Mouse (Mus musculus): ENCODE data around the gene Gm20388. TPM values are rescaled to one million over a fixed set of nuclear protein-coding genes. Genes with fewer than 3 reads are reported as not detected.

Gene Gm20388
- total RNA-seq, 1 experiment: 27.0 TPM

DNA sequence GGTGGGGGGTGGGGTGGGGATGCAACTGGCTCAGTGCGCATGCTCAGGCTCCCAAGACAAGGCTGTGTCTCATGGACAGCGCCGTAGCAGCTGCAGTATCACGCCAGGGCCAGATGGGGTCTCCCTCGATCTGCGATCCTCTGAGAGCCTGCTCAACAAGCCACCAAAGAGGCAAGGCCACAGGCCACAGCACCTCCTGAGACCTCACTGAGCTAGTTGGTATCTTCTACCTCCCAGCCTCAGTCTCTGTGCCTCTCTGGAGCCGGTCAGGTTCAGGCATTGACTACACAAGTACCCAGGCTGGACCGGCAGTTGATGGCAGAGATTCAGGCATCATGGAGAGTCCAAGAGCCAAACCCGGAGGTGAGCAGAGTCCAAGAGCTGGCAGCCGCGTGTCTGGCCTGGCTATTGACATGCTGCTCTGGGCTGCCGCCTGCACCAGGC is 1807.4 kb downstream of the Gm20388 start:
- Histone ChIP-seq H3K4me1 (ENCODE audit: control insufficient read depth in 2 of 2, insufficient read depth in 2 of 2, low read length in 2 of 2, poor library complexity in 1 of 2) (peaks cover 0 to 14% of the 10 kb centered on the region in 2 experiments; a peak in 1 of 4 replicates), H3K9me3 (ENCODE audit: control insufficient read depth, insufficient read depth, low read depth, low read length) (no peaks in the 10 kb centered on the region), H3K36me3 (ENCODE audit: control insufficient read depth, insufficient read depth, low read length, poor library complexity, severe bottlenecking) (no peaks in the 10 kb centered on the region), H3K4me3 (ENCODE audit: insufficient read depth in 1 of 2, low read depth in 1 of 2, low read length in 2 of 2, poor library complexity in 1 of 2, severe bottlenecking in 1 of 2) (peak overlapping the region; percentile 32 to 40; a peak in 3 of 4 replicates), H3K9ac (ENCODE audit: insufficient read depth, low read depth, low read length, poor library complexity, severe bottlenecking) (peak overlapping the region; percentile 61; the same call in 1 of the 2 replicates), H3K27ac (ENCODE audit: insufficient read depth, low read depth, low read length, poor library complexity, severe bottlenecking) (no peak overlapping the region)
- in situ Hi-C loops (cut with MboI; ENCODE audit: low sequenced_read_pairs in 2 of 2, unreplicated experiment in 2 of 2): no loop called here
- TF ChIP-seq MAFK (IDR thresholded peaks at IDR 0.05; ENCODE audit: insufficient read depth, low read depth, low read length) (no peak), ZC3H11A (IDR thresholded peaks at IDR 0.05; ENCODE audit: borderline replicate concordance, low read depth, low read length) (0 out of 2 replicates have a peak, but pooled peaks have one; percentile 3)
- DNase-seq (ENCODE audit: low read depth, low spot score): peak; percentile 91

DNA sequence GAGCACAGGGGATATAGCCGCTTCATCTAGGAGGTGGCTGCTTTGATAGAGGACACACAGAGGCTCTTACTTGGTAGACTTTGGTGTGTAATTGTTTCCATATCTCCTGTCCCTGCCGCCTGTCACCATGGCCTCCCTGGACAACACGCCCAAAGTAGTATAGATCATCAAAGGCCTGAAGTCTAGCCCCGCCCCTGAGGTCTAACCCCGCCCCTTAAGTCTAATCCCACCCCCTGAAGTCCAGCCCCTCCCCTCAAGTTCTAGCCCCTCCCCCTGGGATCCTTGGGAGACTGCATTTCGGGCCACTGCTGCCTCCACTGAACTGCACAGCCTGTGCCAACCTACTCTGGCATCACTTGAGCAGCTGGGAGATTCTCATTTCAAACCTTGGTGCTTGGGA is 1808.3 kb downstream of the Gm20388 start:
- Histone ChIP-seq H3K36me3 (ENCODE audit: control insufficient read depth, insufficient read depth, low read length, poor library complexity, severe bottlenecking) (no peaks in the 10 kb centered on the region), H3K9ac (ENCODE audit: insufficient read depth, low read depth, low read length, poor library complexity, severe bottlenecking) (no peak overlapping the region), H3K4me3 (ENCODE audit: insufficient read depth in 1 of 2, low read depth in 1 of 2, low read length in 2 of 2, poor library complexity in 1 of 2, severe bottlenecking in 1 of 2) (no peak overlapping the region), H3K9me3 (ENCODE audit: control insufficient read depth, insufficient read depth, low read depth, low read length) (no peaks in the 10 kb centered on the region), H3K4me1 (ENCODE audit: control insufficient read depth in 2 of 2, insufficient read depth in 2 of 2, low read length in 2 of 2, poor library complexity in 1 of 2) (peaks cover 0 to 14% of the 10 kb centered on the region in 2 experiments; a peak in 1 of 4 replicates), H3K27ac (ENCODE audit: insufficient read depth, low read depth, low read length, poor library complexity, severe bottlenecking) (no peak overlapping the region)
- TF ChIP-seq HCFC1 (IDR thresholded peaks at IDR 0.05; ENCODE audit: borderline replicate concordance, insufficient read depth, low read length): no peak
- no peak for TF ChIP-seq CHD2 (IDR thresholded peaks at IDR 0.05; ENCODE audit: low read depth, low read length)
- in situ Hi-C loops (cut with MboI; ENCODE audit: low sequenced_read_pairs in 2 of 2, unreplicated experiment in 2 of 2): no loop called here
- DNase-seq (ENCODE audit: low read depth, low spot score): no peak

DNA sequence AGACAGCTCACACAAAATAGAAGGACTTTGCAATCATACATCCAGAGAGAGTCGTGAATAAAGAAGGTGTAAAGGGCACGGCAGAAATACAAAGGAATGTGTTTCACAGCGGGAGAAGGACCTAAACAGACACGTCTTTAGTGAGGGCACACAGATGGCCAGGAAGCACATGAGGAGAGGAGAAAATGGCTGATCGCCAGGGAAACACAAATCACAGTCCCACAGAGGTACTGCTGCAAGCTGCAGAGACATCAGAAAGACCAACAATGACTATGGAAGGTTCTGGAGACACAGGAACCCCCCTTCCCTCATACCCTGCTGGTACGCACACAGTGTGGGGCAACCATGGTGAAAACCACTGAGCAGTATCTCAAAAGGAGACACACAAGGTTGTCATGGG is 1810.4 kb downstream of the Gm20388 start:
- Histone ChIP-seq H3K36me3 (ENCODE audit: control insufficient read depth, insufficient read depth, low read length, poor library complexity, severe bottlenecking) (no peaks in the 10 kb centered on the region), H3K9ac (ENCODE audit: insufficient read depth, low read depth, low read length, poor library complexity, severe bottlenecking) (no peak overlapping the region), H3K9me3 (ENCODE audit: control insufficient read depth, insufficient read depth, low read depth, low read length) (no peaks in the 10 kb centered on the region), H3K27ac (ENCODE audit: insufficient read depth, low read depth, low read length, poor library complexity, severe bottlenecking) (no peak overlapping the region), H3K4me1 (ENCODE audit: control insufficient read depth in 2 of 2, insufficient read depth in 2 of 2, low read length in 2 of 2, poor library complexity in 1 of 2) (peaks cover 0 to 14% of the 10 kb centered on the region in 2 experiments; a peak in 1 of 4 replicates), H3K4me3 (ENCODE audit: insufficient read depth in 1 of 2, low read depth in 1 of 2, low read length in 2 of 2, poor library complexity in 1 of 2, severe bottlenecking in 1 of 2) (no peak overlapping the region)
- DNase-seq (ENCODE audit: low read depth, low spot score): no peak
- TF ChIP-seq HCFC1 (IDR thresholded peaks at IDR 0.05; ENCODE audit: borderline replicate concordance, insufficient read depth, low read length): no peak
- TF ChIP-seq ZNF384 (IDR thresholded peaks at IDR 0.05; ENCODE audit: low read depth, low read length): no peak
- no peak for TF ChIP-seq ZC3H11A (IDR thresholded peaks at IDR 0.05; ENCODE audit: borderline replicate concordance, low read depth, low read length)
- no peak for TF ChIP-seq CHD2 (IDR thresholded peaks at IDR 0.05; ENCODE audit: low read depth, low read length)
- no peak for TF ChIP-seq MAFK (IDR thresholded peaks at IDR 0.05; ENCODE audit: insufficient read depth, low read depth, low read length)
- in situ Hi-C loops (cut with MboI; ENCODE audit: low sequenced_read_pairs in 2 of 2, unreplicated experiment in 2 of 2): no loop called here

DNA sequence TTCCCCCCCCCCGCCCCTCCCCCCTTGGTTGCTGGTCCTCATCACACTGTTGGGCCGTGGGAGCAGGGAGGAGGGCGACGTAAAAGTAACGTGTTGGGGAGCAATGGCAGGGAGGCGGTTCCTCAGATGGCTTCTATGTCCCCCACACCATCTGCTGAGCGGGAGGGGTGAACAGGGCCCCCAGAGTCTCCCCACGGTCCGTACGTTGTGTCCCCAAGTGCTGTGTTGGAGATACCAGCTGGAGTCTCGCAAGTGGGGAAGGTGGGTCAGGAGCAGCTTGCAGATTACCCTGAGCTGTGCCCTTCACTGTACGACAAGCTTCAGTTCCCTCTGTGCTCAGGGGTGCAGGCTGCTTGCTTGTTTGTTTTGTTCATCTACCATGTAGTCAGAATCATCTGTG is 1813.2 kb downstream of the Gm20388 start:
- Histone ChIP-seq H3K27ac (ENCODE audit: insufficient read depth, low read depth, low read length, poor library complexity, severe bottlenecking) (no peak overlapping the region), H3K4me1 (ENCODE audit: control insufficient read depth in 2 of 2, insufficient read depth in 2 of 2, low read length in 2 of 2, poor library complexity in 1 of 2) (no peaks in the 10 kb centered on the region), H3K9me3 (ENCODE audit: control insufficient read depth, insufficient read depth, low read depth, low read length) (no peaks in the 10 kb centered on the region), H3K9ac (ENCODE audit: insufficient read depth, low read depth, low read length, poor library complexity, severe bottlenecking) (no peak overlapping the region), H3K36me3 (ENCODE audit: control insufficient read depth, insufficient read depth, low read length, poor library complexity, severe bottlenecking) (no peaks in the 10 kb centered on the region), H3K4me3 (ENCODE audit: insufficient read depth in 1 of 2, low read depth in 1 of 2, low read length in 2 of 2, poor library complexity in 1 of 2, severe bottlenecking in 1 of 2) (no peak overlapping the region)
- in situ Hi-C loops (cut with MboI; ENCODE audit: low sequenced_read_pairs in 2 of 2, unreplicated experiment in 2 of 2): no loop called here
- no peak for TF ChIP-seq HCFC1 (IDR thresholded peaks at IDR 0.05; ENCODE audit: borderline replicate concordance, insufficient read depth, low read length)
- TF ChIP-seq ZNF384 (IDR thresholded peaks at IDR 0.05; ENCODE audit: low read depth, low read length): no peak
- no peak for TF ChIP-seq CHD2 (IDR thresholded peaks at IDR 0.05; ENCODE audit: low read depth, low read length)
- TF ChIP-seq ZC3H11A (IDR thresholded peaks at IDR 0.05; ENCODE audit: borderline replicate concordance, low read depth, low read length): no peak
- DNase-seq (ENCODE audit: low read depth, low spot score): no peak

DNA sequence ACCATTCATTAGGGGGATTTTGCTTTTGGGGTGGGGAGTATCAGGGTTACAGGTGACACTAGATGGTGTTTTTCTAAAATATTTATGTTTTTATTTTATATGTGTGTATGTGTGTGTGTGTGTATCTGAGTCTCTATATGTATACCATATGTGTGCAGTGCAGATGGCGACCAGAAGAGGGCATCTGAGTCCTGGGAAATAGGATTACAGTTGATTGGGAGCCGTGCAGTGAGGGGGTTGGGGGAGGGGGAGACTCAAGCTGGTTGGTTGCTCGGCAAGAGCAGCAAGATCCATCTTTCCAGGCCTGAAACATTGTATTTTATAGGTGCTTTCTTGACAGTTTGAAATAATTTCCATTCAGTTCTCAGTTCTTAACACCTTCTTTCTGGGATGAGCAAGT is 1816.5 kb downstream of the Gm20388 start:
- Histone ChIP-seq H3K9ac (ENCODE audit: insufficient read depth, low read depth, low read length, poor library complexity, severe bottlenecking) (no peak overlapping the region), H3K9me3 (ENCODE audit: control insufficient read depth, insufficient read depth, low read depth, low read length) (no peaks in the 10 kb centered on the region), H3K27ac (ENCODE audit: insufficient read depth, low read depth, low read length, poor library complexity, severe bottlenecking) (no peak overlapping the region), H3K4me3 (ENCODE audit: insufficient read depth in 1 of 2, low read depth in 1 of 2, low read length in 2 of 2, poor library complexity in 1 of 2, severe bottlenecking in 1 of 2) (no peak overlapping the region), H3K4me1 (ENCODE audit: control insufficient read depth in 2 of 2, insufficient read depth in 2 of 2, low read length in 2 of 2, poor library complexity in 1 of 2) (peaks cover 0 to 3% of the 10 kb centered on the region in 2 experiments; a peak in 1 of 4 replicates), H3K36me3 (ENCODE audit: control insufficient read depth, insufficient read depth, low read length, poor library complexity, severe bottlenecking) (no peaks in the 10 kb centered on the region)
- no peak for DNase-seq (ENCODE audit: low read depth, low spot score)
- no peak for TF ChIP-seq CHD2 (IDR thresholded peaks at IDR 0.05; ENCODE audit: low read depth, low read length)
- in situ Hi-C loops (cut with MboI; ENCODE audit: low sequenced_read_pairs in 2 of 2, unreplicated experiment in 2 of 2): no loop called here
